Mouse (Mus musculus): ENCODE measurements around the gene Lgals7. TPM values are rescaled to one million over a fixed set of nuclear protein-coding genes. Genes with fewer than 3 reads are reported as not detected.

Lgals7 gene
- polyA plus RNA-seq, 2 experiments: 48.4 to 198 TPM

DNA sequence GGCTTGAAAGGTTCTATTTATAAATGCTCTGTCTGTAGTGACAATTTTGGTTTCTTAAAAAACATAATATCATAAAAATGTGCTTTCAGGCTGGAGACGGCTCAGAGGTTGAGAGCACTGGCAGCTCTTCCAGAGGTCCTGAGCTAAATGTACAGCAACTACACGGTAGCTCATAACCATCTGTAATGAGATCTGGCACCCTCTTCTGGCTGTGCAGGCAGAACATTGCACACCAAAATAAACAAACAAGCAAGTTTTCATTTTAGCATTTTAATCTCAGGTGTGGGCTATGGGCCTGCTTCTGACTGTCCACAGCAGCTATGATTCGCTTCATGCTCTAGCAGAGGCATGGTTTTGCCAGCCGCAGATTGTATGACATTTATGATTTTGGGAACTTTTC is 36.3 kb downstream of the Lgals7 start:
- Histone ChIP-seq H3K4me1 (ENCODE audit: control insufficient read depth, insufficient read depth, low read length) (peaks cover 24% of the 10 kb centered on the region), H3K4me2 (replicated peaks; ENCODE audit: low read depth, low read length, severe bottlenecking) (no peak overlapping the region), H3K9me3 (ENCODE audit: control insufficient read depth, low read length) (no peaks in the 10 kb centered on the region), H3K27me3 (ENCODE audit: control insufficient read depth, insufficient read depth, low read length) (no peaks in the 10 kb centered on the region), H3K9ac (ENCODE audit: low read depth, low read length, severe bottlenecking) (no peak overlapping the region), H3K27ac (replicated peaks; ENCODE audit: low read depth, low read length) (no peak overlapping the region), H3K4me3 (replicated peaks; ENCODE audit: low read length) (no peak overlapping the region), H3K36me3 (ENCODE audit: control insufficient read depth, insufficient read depth, low read length) (peaks cover 97% of the 10 kb centered on the region)
- DNase-seq (ENCODE audit: low spot score) (no peak), ATAC-seq (ENCODE audit: low FRiP score, low read depth) (no peak)
- TF ChIP-seq POLR2A (IDR thresholded peaks at IDR 0.05; ENCODE audit: borderline replicate concordance, extremely low read depth, insufficient read depth, insufficient read length): no peak
- WGBS: 81% methylated on average over 4 of the region's 4 CpGs

DNA sequence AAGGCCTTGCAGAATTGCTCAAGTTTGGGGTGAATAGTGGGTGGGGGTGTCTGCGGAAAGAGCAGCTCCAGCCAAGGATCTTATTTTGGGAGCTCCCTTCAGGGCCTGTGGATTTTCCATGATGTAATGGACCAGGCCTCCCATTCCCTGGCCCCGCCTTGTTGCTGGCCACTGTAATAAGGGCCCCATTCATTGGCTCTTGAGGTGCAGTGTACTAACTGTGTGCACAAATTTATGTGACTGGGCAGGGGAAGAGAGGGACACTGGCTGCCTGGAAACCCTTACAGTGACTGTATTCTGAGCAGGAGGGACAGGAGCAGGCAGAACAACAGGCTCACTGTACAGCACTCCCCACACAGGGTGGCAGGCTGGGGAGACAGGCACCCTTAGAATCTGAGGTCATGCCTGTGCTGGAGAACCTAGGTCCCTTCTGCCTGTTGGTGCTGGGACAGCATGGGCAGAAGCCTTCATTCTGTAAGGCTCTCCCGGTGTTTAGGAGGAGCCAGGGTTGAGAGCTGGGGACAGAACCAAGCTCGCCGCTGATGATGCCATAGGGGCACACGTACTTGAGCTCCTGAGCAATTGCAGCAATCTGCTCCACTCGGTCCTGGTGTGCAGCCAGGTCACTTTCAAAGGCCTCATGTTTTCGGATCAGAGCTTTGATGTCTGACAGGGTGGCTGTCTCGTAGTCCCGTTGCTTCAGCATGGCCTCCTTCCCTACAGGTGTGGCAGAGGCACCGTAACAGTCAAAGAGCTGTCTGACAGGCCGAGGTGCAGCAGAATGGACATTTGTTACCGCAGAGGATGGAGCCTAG is 37.9 kb downstream of the Lgals7 start:
- DNase-seq (ENCODE audit: low spot score) (peak; percentile 68), ATAC-seq (ENCODE audit: low FRiP score, low read depth) (peak; percentile 64)
- TF ChIP-seq POLR2A (IDR thresholded peaks at IDR 0.05; ENCODE audit: borderline replicate concordance, extremely low read depth, insufficient read depth, insufficient read length): no peak
- 80% methylated on average over 13 of the region's 13 CpGs for WGBS
- no peak overlapping the region for H3K4me2 ChIP-seq (replicated peaks; ENCODE audit: low read depth, low read length, severe bottlenecking)
- H3K4me3 ChIP-seq (replicated peaks; ENCODE audit: low read length): no peak overlapping the region
- no peaks in the 10 kb centered on the region for H3K27me3 ChIP-seq (ENCODE audit: control insufficient read depth, insufficient read depth, low read length)
- H3K36me3 ChIP-seq (ENCODE audit: control insufficient read depth, insufficient read depth, low read length): peaks cover 97% of the 10 kb centered on the region
- H3K4me1 ChIP-seq (ENCODE audit: control insufficient read depth, insufficient read depth, low read length): peaks cover 24% of the 10 kb centered on the region
- no peaks in the 10 kb centered on the region for H3K9me3 ChIP-seq (ENCODE audit: control insufficient read depth, low read length)
- peak overlapping the region; percentile 75 for H3K27ac ChIP-seq (replicated peaks; ENCODE audit: low read depth, low read length)
- H3K9ac ChIP-seq (ENCODE audit: low read depth, low read length, severe bottlenecking): peak overlapping the region; percentile 28; the same call in 1 of the 2 replicates

DNA sequence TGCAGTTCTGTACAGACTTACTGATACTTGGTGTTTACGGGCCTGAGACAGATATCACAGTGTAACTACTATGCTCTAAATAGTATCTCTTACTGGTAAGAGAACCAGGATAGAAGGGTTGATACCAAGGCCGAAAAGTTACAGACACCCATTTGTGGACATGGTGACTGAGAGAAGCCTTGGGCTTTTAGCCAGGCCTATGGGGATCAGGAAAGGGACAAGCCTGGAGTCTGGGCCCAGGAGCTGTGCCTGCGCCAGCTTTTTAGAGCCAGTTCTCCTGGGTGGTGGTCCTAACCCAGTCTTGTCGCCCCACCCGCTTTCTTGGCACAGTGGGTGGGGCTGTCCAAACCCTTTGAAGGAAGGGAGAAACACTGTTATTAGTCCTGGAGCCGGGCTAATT is 38.5 kb downstream of the Lgals7 start:
- no peak for DNase-seq (ENCODE audit: low spot score)
- H3K9me3 ChIP-seq (ENCODE audit: control insufficient read depth, low read length): no peaks in the 10 kb centered on the region
- peak overlapping the region; percentile 75 for H3K27ac ChIP-seq (replicated peaks; ENCODE audit: low read depth, low read length)
- H3K27me3 ChIP-seq (ENCODE audit: control insufficient read depth, insufficient read depth, low read length): no peaks in the 10 kb centered on the region
- H3K9ac ChIP-seq (ENCODE audit: low read depth, low read length, severe bottlenecking): no peak overlapping the region
- H3K4me2 ChIP-seq (replicated peaks; ENCODE audit: low read depth, low read length, severe bottlenecking): no peak overlapping the region
- peaks cover 97% of the 10 kb centered on the region for H3K36me3 ChIP-seq (ENCODE audit: control insufficient read depth, insufficient read depth, low read length)
- no peak for ATAC-seq (ENCODE audit: low FRiP score, low read depth)
- TF ChIP-seq POLR2A (IDR thresholded peaks at IDR 0.05; ENCODE audit: borderline replicate concordance, extremely low read depth, insufficient read depth, insufficient read length): no peak
- H3K4me1 ChIP-seq (ENCODE audit: control insufficient read depth, insufficient read depth, low read length): peaks cover 24% of the 10 kb centered on the region
- no peak overlapping the region for H3K4me3 ChIP-seq (replicated peaks; ENCODE audit: low read length)
- WGBS: 83% methylated on average over 6 of the region's 6 CpGs

DNA sequence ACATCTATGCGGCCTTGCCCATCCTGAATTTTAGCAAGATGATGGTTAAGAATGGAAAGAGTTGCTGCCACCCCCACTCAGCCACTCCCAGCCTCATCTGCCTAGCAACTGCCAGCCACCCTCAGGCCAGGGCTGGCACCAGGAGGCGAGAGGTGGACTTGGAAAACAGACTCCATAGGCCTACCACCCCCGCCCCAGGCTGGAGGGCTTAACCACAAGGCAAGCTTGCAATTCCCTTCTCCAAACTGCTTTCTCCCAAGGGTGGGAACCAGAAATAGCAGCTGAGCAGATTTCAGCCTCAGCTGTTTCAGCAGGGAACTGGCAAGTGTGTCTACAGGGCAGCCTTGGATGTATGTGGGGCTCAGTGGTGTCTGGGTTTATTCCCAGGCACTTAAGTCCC is 39.2 kb downstream of the Lgals7 start:
- 83% methylated on average over 3 of the region's 3 CpGs for WGBS
- no peak overlapping the region for H3K4me3 ChIP-seq (replicated peaks; ENCODE audit: low read length)
- H3K4me2 ChIP-seq (replicated peaks; ENCODE audit: low read depth, low read length, severe bottlenecking): no peak overlapping the region
- no peaks in the 10 kb centered on the region for H3K27me3 ChIP-seq (ENCODE audit: control insufficient read depth, insufficient read depth, low read length)
- DNase-seq (ENCODE audit: low spot score): no peak
- peak overlapping the region; percentile 75 for H3K27ac ChIP-seq (replicated peaks; ENCODE audit: low read depth, low read length)
- no peak for TF ChIP-seq POLR2A (IDR thresholded peaks at IDR 0.05; ENCODE audit: borderline replicate concordance, extremely low read depth, insufficient read depth, insufficient read length)
- ATAC-seq (ENCODE audit: low FRiP score, low read depth): peak; percentile 13; the same call in 1 of the 2 replicates
- H3K9ac ChIP-seq (ENCODE audit: low read depth, low read length, severe bottlenecking): no peak overlapping the region
- peaks cover 97% of the 10 kb centered on the region for H3K36me3 ChIP-seq (ENCODE audit: control insufficient read depth, insufficient read depth, low read length)
- no peaks in the 10 kb centered on the region for H3K9me3 ChIP-seq (ENCODE audit: control insufficient read depth, low read length)
- H3K4me1 ChIP-seq (ENCODE audit: control insufficient read depth, insufficient read depth, low read length): peaks cover 24% of the 10 kb centered on the region

DNA sequence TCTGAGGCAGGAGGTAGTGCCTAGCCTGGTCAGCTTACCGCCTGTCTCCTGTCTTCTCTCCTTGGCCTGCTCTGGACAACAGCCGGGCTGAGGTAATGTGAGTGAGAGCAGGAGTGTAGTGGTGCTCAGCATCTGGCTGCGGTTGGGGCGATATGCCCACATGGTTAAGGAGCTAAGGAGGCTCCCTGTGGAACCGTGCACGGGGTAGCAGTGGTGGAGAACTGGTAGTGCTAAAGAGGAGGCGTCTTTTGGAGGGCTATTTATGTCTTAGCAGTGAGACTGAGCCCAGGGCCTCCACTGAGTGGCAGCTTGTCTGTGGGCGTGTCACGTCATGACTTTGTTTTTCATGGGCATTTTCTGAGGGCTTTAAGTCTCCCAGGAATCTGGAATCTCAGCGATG is 40.1 kb downstream of the Lgals7 start:
- Histone ChIP-seq H3K4me3 (replicated peaks; ENCODE audit: low read length) (no peak overlapping the region), H3K4me2 (replicated peaks; ENCODE audit: low read depth, low read length, severe bottlenecking) (no peak overlapping the region), H3K9ac (ENCODE audit: low read depth, low read length, severe bottlenecking) (no peak overlapping the region), H3K27ac (replicated peaks; ENCODE audit: low read depth, low read length) (peak overlapping the region; percentile 75), H3K4me1 (ENCODE audit: control insufficient read depth, insufficient read depth, low read length) (peaks cover 24% of the 10 kb centered on the region), H3K36me3 (ENCODE audit: control insufficient read depth, insufficient read depth, low read length) (peaks cover 96% of the 10 kb centered on the region), H3K27me3 (ENCODE audit: control insufficient read depth, insufficient read depth, low read length) (no peaks in the 10 kb centered on the region), H3K9me3 (ENCODE audit: control insufficient read depth, low read length) (no peaks in the 10 kb centered on the region)
- TF ChIP-seq POLR2A (IDR thresholded peaks at IDR 0.05; ENCODE audit: borderline replicate concordance, extremely low read depth, insufficient read depth, insufficient read length): no peak
- ATAC-seq (ENCODE audit: low FRiP score, low read depth): no peak
- WGBS: 75% methylated on average over 10 of the region's 10 CpGs
- no peak for DNase-seq (ENCODE audit: low spot score)

Data from limb, embryonic 14.5 days (tissue).